Mouse (Mus musculus): ENCODE measurements around the gene Myom1. TPM values are rescaled to one million over a fixed set of nuclear protein-coding genes. Genes with fewer than 3 reads are reported as not detected.
A peak's percentile ranks its signal among the peaks of the same experiment; 100 is the strongest.

The Myom1 gene
- polyA plus RNA-seq, 1 experiment from 2014 or later, result 3.9 TPM

- Histone ChIP-seq H3K4me2 (no peak overlapping the region), H3K9ac (no peak overlapping the region), H3K4me3 (no peak overlapping the region), H3K4me1 (peaks cover 41% of the 10 kb centered on the region), H3K27me3 (replicated peaks) (no peaks in the 10 kb centered on the region), H3K36me3 (no peaks in the 10 kb centered on the region), H3K27ac (no peak overlapping the region), H3K9me3 (replicated peaks) (no peaks in the 10 kb centered on the region)
- 73% methylated on average over 1 of the region's 1 CpGs for WGBS (ENCODE audit: insufficient replicate concordance)
- ATAC-seq, result no peak
Observed at GRCm38 (mm10) chr17:71124674-71125073, 122.2 kb downstream of the Myom1 start.

GRCm38 (mm10) chr17:71125519-71125918, 123.1 kb downstream of the Myom1 start:
- H3K9ac ChIP-seq, result no peak overlapping the region
- H3K4me1 ChIP-seq, result peaks cover 34% of the 10 kb centered on the region
- H3K4me2 ChIP-seq, result no peak overlapping the region
- no peak for ATAC-seq
- no peaks in the 10 kb centered on the region for H3K36me3 ChIP-seq
- H3K9me3 ChIP-seq (replicated peaks), result no peaks in the 10 kb centered on the region
- no peak overlapping the region for H3K27ac ChIP-seq
- H3K27me3 ChIP-seq (replicated peaks), result no peaks in the 10 kb centered on the region
- WGBS (ENCODE audit: insufficient replicate concordance), result 55% methylated on average over 12 of the region's 12 CpGs
- H3K4me3 ChIP-seq, result no peak overlapping the region

- Histone ChIP-seq H3K27me3 (replicated peaks) (no peaks in the 10 kb centered on the region), H3K4me3 (no peak overlapping the region), H3K36me3 (no peaks in the 10 kb centered on the region), H3K4me1 (peaks cover 29% of the 10 kb centered on the region), H3K9ac (no peak overlapping the region), H3K4me2 (no peak overlapping the region), H3K9me3 (replicated peaks) (no peaks in the 10 kb centered on the region), H3K27ac (no peak overlapping the region)
- ATAC-seq, result no peak
- WGBS (ENCODE audit: insufficient replicate concordance), result 74% methylated on average over 12 of the region's 12 CpGs
Observed at GRCm38 (mm10) chr17:71126001-71126400, 123.6 kb downstream of the Myom1 start.

GRCm38 (mm10) chr17:71127464-71128110, 125.2 kb downstream of the Myom1 start:
- Histone ChIP-seq H3K4me1 (peaks cover 28% of the 10 kb centered on the region), H3K27me3 (replicated peaks) (no peaks in the 10 kb centered on the region), H3K36me3 (no peaks in the 10 kb centered on the region), H3K4me3 (no peak overlapping the region), H3K9ac (no peak overlapping the region), H3K27ac (peak overlapping the region; percentile 23; the same call in 1 of the 2 replicates), H3K9me3 (replicated peaks) (no peaks in the 10 kb centered on the region), H3K4me2 (no peak overlapping the region)
- 49% methylated on average over 7 of the region's 7 CpGs for WGBS (ENCODE audit: insufficient replicate concordance)
- ATAC-seq, result no peak

- no peaks in the 10 kb centered on the region for H3K27me3 ChIP-seq (replicated peaks)
- H3K36me3 ChIP-seq, result no peaks in the 10 kb centered on the region
- no peak overlapping the region for H3K9ac ChIP-seq
- no peak overlapping the region for H3K4me2 ChIP-seq
- no peaks in the 10 kb centered on the region for H3K9me3 ChIP-seq (replicated peaks)
- no peak overlapping the region for H3K4me3 ChIP-seq
- H3K4me1 ChIP-seq, result peaks cover 32% of the 10 kb centered on the region
- ATAC-seq, result no peak
- 76% methylated on average over 9 of the region's 9 CpGs for WGBS (ENCODE audit: insufficient replicate concordance)
- H3K27ac ChIP-seq, result no peak overlapping the region
Observed at GRCm38 (mm10) chr17:71129489-71130261, 127.2 kb downstream of the Myom1 start.

- H3K27ac ChIP-seq, result no peak overlapping the region
- no peak for ATAC-seq
Observed at GRCm38 (mm10) chr17:71132221-71132620, 129.8 kb downstream of the Myom1 start.

GRCm38 (mm10) chr17:71132856-71133439, 130.5 kb downstream of the Myom1 start:
- peaks cover 18% of the 10 kb centered on the region for H3K4me1 ChIP-seq
- H3K4me3 ChIP-seq, result no peak overlapping the region
- H3K27ac ChIP-seq, result no peak overlapping the region
- WGBS (ENCODE audit: insufficient replicate concordance), result 54% methylated on average over 11 of the region's 11 CpGs
- H3K4me2 ChIP-seq, result no peak overlapping the region
- no peaks in the 10 kb centered on the region for H3K9me3 ChIP-seq (replicated peaks)
- no peak overlapping the region for H3K9ac ChIP-seq
- no peaks in the 10 kb centered on the region for H3K27me3 ChIP-seq (replicated peaks)
- ATAC-seq, result no peak
- H3K36me3 ChIP-seq, result no peaks in the 10 kb centered on the region

More at GRCm38 (mm10) chr17:71132221-71132620, 129.8 kb downstream of the Myom1 start:
- H3K9me3 ChIP-seq (replicated peaks), result no peaks in the 10 kb centered on the region
- no peaks in the 10 kb centered on the region for H3K36me3 ChIP-seq
- H3K4me1 ChIP-seq, result peaks cover 24% of the 10 kb centered on the region
- H3K9ac ChIP-seq, result no peak overlapping the region
- no peak overlapping the region for H3K4me3 ChIP-seq
- H3K27me3 ChIP-seq (replicated peaks), result no peaks in the 10 kb centered on the region
- no peak overlapping the region for H3K4me2 ChIP-seq

GRCm38 (mm10) chr17:71134441-71134955, 132.1 kb downstream of the Myom1 start:
- H3K4me1 ChIP-seq, result peaks cover 14% of the 10 kb centered on the region
- no peak overlapping the region for H3K27ac ChIP-seq
- ATAC-seq, result no peak
- H3K36me3 ChIP-seq, result no peaks in the 10 kb centered on the region
- no peak overlapping the region for H3K4me2 ChIP-seq
- no peaks in the 10 kb centered on the region for H3K9me3 ChIP-seq (replicated peaks)
- 79% methylated on average over 3 of the region's 3 CpGs for WGBS (ENCODE audit: insufficient replicate concordance)
- H3K4me3 ChIP-seq, result no peak overlapping the region
- H3K9ac ChIP-seq, result no peak overlapping the region
- H3K27me3 ChIP-seq (replicated peaks), result no peaks in the 10 kb centered on the region

GRCm38 (mm10) chr17:71135108-71135507, 132.7 kb downstream of the Myom1 start:
- Histone ChIP-seq H3K4me2 (no peak overlapping the region), H3K9ac (no peak overlapping the region), H3K9me3 (replicated peaks) (no peaks in the 10 kb centered on the region), H3K4me1 (peaks cover 14% of the 10 kb centered on the region), H3K36me3 (no peaks in the 10 kb centered on the region), H3K4me3 (no peak overlapping the region), H3K27me3 (replicated peaks) (no peaks in the 10 kb centered on the region), H3K27ac (no peak overlapping the region)
- 40% methylated on average over 5 of the region's 5 CpGs for WGBS (ENCODE audit: insufficient replicate concordance)
- no peak for ATAC-seq

GRCm38 (mm10) chr17:71135866-71136265, 133.4 kb downstream of the Myom1 start:
- no peak for ATAC-seq
- H3K4me3 ChIP-seq, result no peak overlapping the region
- H3K9me3 ChIP-seq (replicated peaks), result no peaks in the 10 kb centered on the region
- peaks cover 14% of the 10 kb centered on the region for H3K4me1 ChIP-seq
- H3K27me3 ChIP-seq (replicated peaks), result no peaks in the 10 kb centered on the region
- no peaks in the 10 kb centered on the region for H3K36me3 ChIP-seq
- WGBS (ENCODE audit: insufficient replicate concordance), result 68% methylated on average over 5 of the region's 5 CpGs
- no peak overlapping the region for H3K9ac ChIP-seq
- no peak overlapping the region for H3K4me2 ChIP-seq
- no peak overlapping the region for H3K27ac ChIP-seq

- no peaks in the 10 kb centered on the region for H3K27me3 ChIP-seq (replicated peaks)
- peak; percentile 75 for ATAC-seq
- WGBS (ENCODE audit: insufficient replicate concordance), result 47% methylated on average over 16 of the region's 16 CpGs
- 0 out of 2 replicates have a peak overlapping the region, but pooled peaks have one; percentile 0 for H3K27ac ChIP-seq
- H3K4me1 ChIP-seq, result peaks cover 14% of the 10 kb centered on the region
- no peak overlapping the region for H3K4me3 ChIP-seq
- no peaks in the 10 kb centered on the region for H3K36me3 ChIP-seq
- no peak overlapping the region for H3K9ac ChIP-seq
- no peaks in the 10 kb centered on the region for H3K9me3 ChIP-seq (replicated peaks)
- no peak overlapping the region for H3K4me2 ChIP-seq
Observed at GRCm38 (mm10) chr17:71136384-71137333, 134.2 kb downstream of the Myom1 start.

Data from liver, embryonic 12.5 days (tissue).